ENCODE assay signal across 8 mouse cellular contexts in the genomic region with DNA sequence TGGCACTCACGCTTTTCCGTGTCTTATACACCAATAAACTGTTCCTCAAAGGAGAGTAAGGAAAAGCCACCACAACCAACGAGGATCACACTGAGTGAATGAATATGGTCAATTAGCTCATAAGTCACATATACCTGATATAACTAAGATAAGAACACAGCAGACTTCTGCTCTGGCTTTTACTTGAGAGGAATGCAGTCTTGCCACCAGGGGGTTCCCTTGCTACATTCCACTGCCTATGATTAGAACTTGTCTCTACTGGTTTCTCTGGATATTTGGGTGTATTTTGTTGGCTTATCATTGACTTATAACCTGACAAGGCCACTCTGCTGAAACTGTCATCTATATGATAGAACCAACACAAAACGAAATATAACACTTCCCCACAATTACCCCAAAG. TPM values are rescaled to one million over a fixed set of nuclear protein-coding genes. Genes with fewer than 3 reads are reported as not detected.
DNase-seq lines count a peak whose midpoint lies in the region; ATAC-seq and TF ChIP-seq lines count a peak whose summit lies in the region.

No protein-coding gene starts in this region.

- no peaks in the 10 kb centered on the region for H3K36me3 ChIP-seq in kidney, embryonic 16.5 days (ENCODE audit: insufficient read depth, low read length)

- DNase-seq in kidney, adult 18-20 months: peak; percentile 29
- DNase-seq in adrenal gland, postnatal 25 days: peak; percentile 8
- DNase-seq in gastrocnemius, postnatal 10 days: peak; percentile 20
- DNase-seq in left cerebral cortex, adult 2 months (ENCODE audit: extremely low spot score in 1 of 2, low spot score in 2 of 2): peak; percentile 28 to 38
- peak; percentile 14 to 20 for DNase-seq in right cerebral cortex, postnatal 36 days (ENCODE audit: low spot score in 2 of 2)
- no peak for DNase-seq in cerebellum, adult 11-12 months

- peak; percentile 77 for TF ChIP-seq CTCF in left cerebral cortex, adult 2 months (IDR thresholded peaks at IDR 0.05)

- no peaks in the 10 kb centered on the region for H3K27me3 ChIP-seq in kidney, embryonic 16.5 days (ENCODE audit: insufficient read depth, low read length)

- H3K9ac ChIP-seq in kidney, embryonic 16.5 days (replicated peaks; ENCODE audit: low read length): no peak overlapping the region

- no peak overlapping the region for H3K27ac ChIP-seq in kidney, embryonic 16.5 days (ENCODE audit: low read length)
- H3K27ac ChIP-seq in left cerebral cortex, adult 2 months: no peak overlapping the region

- no peak for ATAC-seq in kidney, embryonic 16.5 days (ENCODE audit: low FRiP score, low TSS enrichment)
- no peak for ATAC-seq in erythroblast, adult 5-6 weeks (replicated peaks; ENCODE audit: low FRiP score, poor library complexity, severe bottlenecking)

- H3K9me3 ChIP-seq in kidney, embryonic 16.5 days (ENCODE audit: low read length): no peaks in the 10 kb centered on the region

- WGBS in kidney, embryonic 16.5 days: 65% methylated on average over 4 of the region's 4 CpGs

- intact Hi-C loops in left cerebral cortex, adult 2 months (cut with DNase I): loop anchor here (2.0 kb wide), 1 partner anchor 292 kb away; no protein-coding TSS in a partner anchor

- H3K4me2 ChIP-seq in kidney, embryonic 16.5 days (replicated peaks; ENCODE audit: low read depth, low read length): no peak overlapping the region

- H3K4me1 ChIP-seq in kidney, embryonic 16.5 days (ENCODE audit: insufficient read depth, low read length): no peaks in the 10 kb centered on the region

- H3K4me3 ChIP-seq in kidney, embryonic 16.5 days (ENCODE audit: low read length): no peak overlapping the region
- no peak overlapping the region for H3K4me3 ChIP-seq in left cerebral cortex, adult 2 months

RNA-seq across cellular contexts. Expression of gene Ifi44l, which starts 12.4 kb away (rescaled TPM):
- not detected in 2 replicates for polyA plus RNA-seq in kidney, embryonic 16.5 days (2015; fragmentation: Nextera tagmentation; extraction: Ambion mirVana)
- not detected in 2 replicates for total RNA-seq in adrenal gland, postnatal 25 days (2021)
- not detected for total RNA-seq in gastrocnemius, postnatal 10 days (2021)
- not detected for total RNA-seq in left cerebral cortex, adult 2 months (2021)
- total RNA-seq in erythroblast, adult 5-6 weeks (2015; ENCODE audit: low replicate concordance): not detected in 2 replicates
- total RNA-seq in erythroblast, adult 5-6 weeks (2017; ENCODE audit: low replicate concordance): not detected in 2 replicates

RNA-seq across cellular contexts. Expression of gene Ifi44, which starts 25.3 kb away (rescaled TPM):
- polyA plus RNA-seq in kidney, embryonic 16.5 days (2015; fragmentation: Nextera tagmentation; extraction: Ambion mirVana): 2.6 and 3.3 TPM in 2 replicates
- total RNA-seq in adrenal gland, postnatal 25 days (2021): 6.1 and 6.6 TPM in 2 replicates
- under 1 TPM in 1 of 2 experiments, not detected in 1; 0.09 TPM for total RNA-seq in gastrocnemius, postnatal 10 days (2021)
- total RNA-seq in left cerebral cortex, adult 2 months (2021): not detected
- 0.84 TPM in 1 of 2 replicates, not detected in the other for total RNA-seq in erythroblast, adult 5-6 weeks (2015; ENCODE audit: low replicate concordance)
- 0.51 TPM in 1 of 2 replicates, not detected in the other for total RNA-seq in erythroblast, adult 5-6 weeks (2017; ENCODE audit: low replicate concordance)
